Mouse (Mus musculus) CD4-positive helper T cell, adult 2 months (primary cell): ENCODE measurements around the gene Snx18.

Experiments
- DNase-seq: peaks from one replicate; pipeline ENCODE4 v3.0.0-alpha.2; 2012; ENCODE audit warnings: low read depth, missing footprints, low spot score

The Snx18 gene

GRCm38 (mm10) chr13:113597616-113598015, 20.7 kb downstream of the Snx18 start:
- DNase-seq, result no peak

GRCm38 (mm10) chr13:113596821-113597541, 21.4 kb downstream of the Snx18 start:
- DNase-seq, result no peak

GRCm38 (mm10) chr13:113595987-113596386, 22.4 kb downstream of the Snx18 start:
- no peak for DNase-seq

GRCm38 (mm10) chr13:113595219-113595618, 23.1 kb downstream of the Snx18 start:
- DNase-seq, result no peak

GRCm38 (mm10) chr13:113594361-113594760, 24.0 kb downstream of the Snx18 start:
- DNase-seq, result no peak

GRCm38 (mm10) chr13:113593711-113594110, 24.7 kb downstream of the Snx18 start:
- DNase-seq, result no peak

- no peak for DNase-seq
These were observed 25.6 kb downstream of the Snx18 start for GRCm38 (mm10) chr13:113592703-113593200.

GRCm38 (mm10) chr13:113591336-113591735, 27.0 kb downstream of the Snx18 start:
- DNase-seq, result no peak

- no peak for DNase-seq
These were observed 28.1 kb downstream of the Snx18 start for GRCm38 (mm10) chr13:113590216-113590615.

GRCm38 (mm10) chr13:113589499-113589898, 28.9 kb downstream of the Snx18 start:
- DNase-seq, result no peak

- DNase-seq, result no peak
These were observed 31.0 kb downstream of the Snx18 start for GRCm38 (mm10) chr13:113587200-113587936.

GRCm38 (mm10) chr13:113585606-113586005, 32.8 kb downstream of the Snx18 start:
- DNase-seq, result no peak

GRCm38 (mm10) chr13:113584431-113584830, 33.9 kb downstream of the Snx18 start:
- DNase-seq, result no peak

GRCm38 (mm10) chr13:113583563-113583962, 34.8 kb downstream of the Snx18 start:
- no peak for DNase-seq

- DNase-seq, result no peak
These were observed 36.3 kb downstream of the Snx18 start for GRCm38 (mm10) chr13:113582024-113582423.

GRCm38 (mm10) chr13:113581436-113581835, 36.9 kb downstream of the Snx18 start:
- DNase-seq, result no peak

- peak; percentile 79 for DNase-seq
These were observed 38.0 kb downstream of the Snx18 start for GRCm38 (mm10) chr13:113580400-113580790.

GRCm38 (mm10) chr13:113579788-113580399, 38.5 kb downstream of the Snx18 start:
- DNase-seq, result peak; percentile 91

GRCm38 (mm10) chr13:113574232-113574631, 44.1 kb downstream of the Snx18 start:
- peak; percentile 49 for DNase-seq

GRCm38 (mm10) chr13:113573377-113573776, 45.0 kb downstream of the Snx18 start:
- DNase-seq, result no peak

GRCm38 (mm10) chr13:113572046-113572686, 46.2 kb downstream of the Snx18 start:
- no peak for DNase-seq

GRCm38 (mm10) chr13:113569526-113569925, 48.8 kb downstream of the Snx18 start:
- no peak for DNase-seq
